Mouse (Mus musculus): ENCODE data around the gene Ccdc191. TPM values are rescaled to one million over a fixed set of nuclear protein-coding genes. Genes with fewer than 3 reads are reported as not detected.

The Ccdc191 gene
- polyA plus RNA-seq, 1 experiment from 2014 or later, result 2.9 TPM

GRCm38 (mm10) chr16:43922630-43923029 is 33.0 kb downstream of the Ccdc191 start:
- no peaks in the 10 kb centered on the region for H3K4me1 ChIP-seq (ENCODE audit: control insufficient read depth, low read depth, low read length)
- no peak overlapping the region for H3K4me2 ChIP-seq (ENCODE audit: low read depth, low read length)
- WGBS (ENCODE audit: insufficient replicate concordance), result 60% methylated on average over 3 of the region's 3 CpGs
- no peak for ATAC-seq (ENCODE audit: low read depth)
- H3K4me3 ChIP-seq (ENCODE audit: low read depth, low read length), result no peak overlapping the region
- H3K27ac ChIP-seq (ENCODE audit: low read length), result no peak overlapping the region
- no peaks in the 10 kb centered on the region for H3K36me3 ChIP-seq (ENCODE audit: control insufficient read depth, insufficient read depth)
- H3K9ac ChIP-seq (ENCODE audit: low read depth, low read length), result no peak overlapping the region
- no peaks in the 10 kb centered on the region for H3K27me3 ChIP-seq (ENCODE audit: control insufficient read depth, insufficient read depth, low read depth, low read length)
- H3K9me3 ChIP-seq (replicated peaks; ENCODE audit: control insufficient read depth, low read length), result no peaks in the 10 kb centered on the region

- ATAC-seq (ENCODE audit: low read depth), result no peak
- Histone ChIP-seq H3K4me1 (ENCODE audit: control insufficient read depth, low read depth, low read length) (no peaks in the 10 kb centered on the region), H3K36me3 (ENCODE audit: control insufficient read depth, insufficient read depth) (no peaks in the 10 kb centered on the region), H3K4me3 (ENCODE audit: low read depth, low read length) (no peak overlapping the region), H3K27ac (ENCODE audit: low read length) (no peak overlapping the region), H3K9ac (ENCODE audit: low read depth, low read length) (no peak overlapping the region), H3K9me3 (replicated peaks; ENCODE audit: control insufficient read depth, low read length) (no peaks in the 10 kb centered on the region), H3K4me2 (ENCODE audit: low read depth, low read length) (no peak overlapping the region), H3K27me3 (ENCODE audit: control insufficient read depth, insufficient read depth, low read depth, low read length) (no peaks in the 10 kb centered on the region)
- 47% methylated on average over 6 of the region's 6 CpGs for WGBS (ENCODE audit: insufficient replicate concordance)
These were observed 35.5 kb downstream of the Ccdc191 start for GRCm38 (mm10) chr16:43925001-43925558.

- Histone ChIP-seq H3K9ac (ENCODE audit: low read depth, low read length) (no peak overlapping the region), H3K27ac (ENCODE audit: low read length) (no peak overlapping the region), H3K27me3 (ENCODE audit: control insufficient read depth, insufficient read depth, low read depth, low read length) (no peaks in the 10 kb centered on the region), H3K4me2 (ENCODE audit: low read depth, low read length) (no peak overlapping the region), H3K4me3 (ENCODE audit: low read depth, low read length) (no peak overlapping the region), H3K4me1 (ENCODE audit: control insufficient read depth, low read depth, low read length) (no peaks in the 10 kb centered on the region), H3K9me3 (replicated peaks; ENCODE audit: control insufficient read depth, low read length) (no peaks in the 10 kb centered on the region), H3K36me3 (ENCODE audit: control insufficient read depth, insufficient read depth) (no peaks in the 10 kb centered on the region)
- ATAC-seq (ENCODE audit: low read depth), result no peak
- 60% methylated on average over 1 of the region's 1 CpGs for WGBS (ENCODE audit: insufficient replicate concordance)
These were observed 36.2 kb downstream of the Ccdc191 start for GRCm38 (mm10) chr16:43925846-43926245.

- H3K9ac ChIP-seq (ENCODE audit: low read depth, low read length), result no peak within 1 kb of the TSS
- H3K27ac ChIP-seq (ENCODE audit: low read length), result no peak within 1 kb of the TSS
- H3K4me1 ChIP-seq (ENCODE audit: control insufficient read depth, low read depth, low read length), result no peaks in the 10 kb centered on the region
- no peaks in the 10 kb centered on the region for H3K36me3 ChIP-seq (ENCODE audit: control insufficient read depth, insufficient read depth)
- H3K27me3 ChIP-seq (ENCODE audit: control insufficient read depth, insufficient read depth, low read depth, low read length), result no peaks in the 10 kb centered on the region
- H3K4me2 ChIP-seq (ENCODE audit: low read depth, low read length), result no peak within 1 kb of the TSS
- no peaks in the 10 kb centered on the region for H3K9me3 ChIP-seq (replicated peaks; ENCODE audit: control insufficient read depth, low read length)
- ATAC-seq (ENCODE audit: low read depth), result no peak
- no peak within 1 kb of the TSS for H3K4me3 ChIP-seq (ENCODE audit: low read depth, low read length)
- 56% methylated on average over 6 of the region's 6 CpGs for WGBS (ENCODE audit: insufficient replicate concordance)
These were observed 36.8 kb downstream of the Ccdc191 start, which contains the start of gene Qtrt2 for GRCm38 (mm10) chr16:43926341-43926859. Gene Qtrt2, minus strand, starts transcription at chr16:43926809.

GRCm38 (mm10) chr16:43930577-43930976 is 41.0 kb downstream of the Ccdc191 start:
- Histone ChIP-seq H3K4me3 (ENCODE audit: low read depth, low read length) (no peak overlapping the region), H3K4me2 (ENCODE audit: low read depth, low read length) (no peak overlapping the region)
- ATAC-seq (ENCODE audit: low read depth), result no peak

GRCm38 (mm10) chr16:43931502-43931901 is 41.9 kb downstream of the Ccdc191 start:
- no peaks in the 10 kb centered on the region for H3K9me3 ChIP-seq (replicated peaks; ENCODE audit: control insufficient read depth, low read length)
- no peaks in the 10 kb centered on the region for H3K4me1 ChIP-seq (ENCODE audit: control insufficient read depth, low read depth, low read length)
- no peaks in the 10 kb centered on the region for H3K27me3 ChIP-seq (ENCODE audit: control insufficient read depth, insufficient read depth, low read depth, low read length)
- no peak for ATAC-seq (ENCODE audit: low read depth)
- no peak overlapping the region for H3K4me3 ChIP-seq (ENCODE audit: low read depth, low read length)
- no peak overlapping the region for H3K4me2 ChIP-seq (ENCODE audit: low read depth, low read length)
- H3K36me3 ChIP-seq (ENCODE audit: control insufficient read depth, insufficient read depth), result no peaks in the 10 kb centered on the region
- WGBS (ENCODE audit: insufficient replicate concordance), result 63% methylated on average over 3 of the region's 3 CpGs
- no peak overlapping the region for H3K27ac ChIP-seq (ENCODE audit: low read length)
- no peak overlapping the region for H3K9ac ChIP-seq (ENCODE audit: low read depth, low read length)

More at GRCm38 (mm10) chr16:43930577-43930976, 41.0 kb downstream of the Ccdc191 start:
- H3K36me3 ChIP-seq (ENCODE audit: control insufficient read depth, insufficient read depth), result no peaks in the 10 kb centered on the region
- H3K9ac ChIP-seq (ENCODE audit: low read depth, low read length), result no peak overlapping the region
- no peaks in the 10 kb centered on the region for H3K4me1 ChIP-seq (ENCODE audit: control insufficient read depth, low read depth, low read length)
- H3K9me3 ChIP-seq (replicated peaks; ENCODE audit: control insufficient read depth, low read length), result no peaks in the 10 kb centered on the region
- no peaks in the 10 kb centered on the region for H3K27me3 ChIP-seq (ENCODE audit: control insufficient read depth, insufficient read depth, low read depth, low read length)
- H3K27ac ChIP-seq (ENCODE audit: low read length), result no peak overlapping the region

- H3K27me3 ChIP-seq (ENCODE audit: control insufficient read depth, insufficient read depth, low read depth, low read length), result no peaks in the 10 kb centered on the region
- no peaks in the 10 kb centered on the region for H3K36me3 ChIP-seq (ENCODE audit: control insufficient read depth, insufficient read depth)
- WGBS (ENCODE audit: insufficient replicate concordance), result 69% methylated on average over 7 of the region's 7 CpGs
- H3K9ac ChIP-seq (ENCODE audit: low read depth, low read length), result no peak overlapping the region
- no peak overlapping the region for H3K4me3 ChIP-seq (ENCODE audit: low read depth, low read length)
- no peaks in the 10 kb centered on the region for H3K4me1 ChIP-seq (ENCODE audit: control insufficient read depth, low read depth, low read length)
- no peak overlapping the region for H3K4me2 ChIP-seq (ENCODE audit: low read depth, low read length)
- no peaks in the 10 kb centered on the region for H3K9me3 ChIP-seq (replicated peaks; ENCODE audit: control insufficient read depth, low read length)
- H3K27ac ChIP-seq (ENCODE audit: low read length), result no peak overlapping the region
- no peak for ATAC-seq (ENCODE audit: low read depth)
These were observed 42.7 kb downstream of the Ccdc191 start for GRCm38 (mm10) chr16:43932319-43932718.

GRCm38 (mm10) chr16:43933041-43933440 is 43.4 kb downstream of the Ccdc191 start:
- Histone ChIP-seq H3K36me3 (ENCODE audit: control insufficient read depth, insufficient read depth) (no peaks in the 10 kb centered on the region), H3K27ac (ENCODE audit: low read length) (no peak overlapping the region), H3K4me3 (ENCODE audit: low read depth, low read length) (no peak overlapping the region), H3K4me2 (ENCODE audit: low read depth, low read length) (no peak overlapping the region), H3K9ac (ENCODE audit: low read depth, low read length) (no peak overlapping the region), H3K9me3 (replicated peaks; ENCODE audit: control insufficient read depth, low read length) (no peaks in the 10 kb centered on the region), H3K4me1 (ENCODE audit: control insufficient read depth, low read depth, low read length) (no peaks in the 10 kb centered on the region), H3K27me3 (ENCODE audit: control insufficient read depth, insufficient read depth, low read depth, low read length) (no peaks in the 10 kb centered on the region)
- ATAC-seq (ENCODE audit: low read depth), result no peak
- WGBS (ENCODE audit: insufficient replicate concordance), result 79% methylated on average over 6 of the region's 6 CpGs

GRCm38 (mm10) chr16:43934856-43935255 is 45.3 kb downstream of the Ccdc191 start:
- Histone ChIP-seq H3K4me1 (ENCODE audit: control insufficient read depth, low read depth, low read length) (no peaks in the 10 kb centered on the region), H3K27ac (ENCODE audit: low read length) (no peak overlapping the region), H3K27me3 (ENCODE audit: control insufficient read depth, insufficient read depth, low read depth, low read length) (no peaks in the 10 kb centered on the region)

More at GRCm38 (mm10) chr16:43934856-43935255, 45.3 kb downstream of the Ccdc191 start:
- no peak overlapping the region for H3K4me2 ChIP-seq (ENCODE audit: low read depth, low read length)
- H3K9me3 ChIP-seq (replicated peaks; ENCODE audit: control insufficient read depth, low read length), result no peaks in the 10 kb centered on the region
- WGBS (ENCODE audit: insufficient replicate concordance), result 72% methylated on average over 8 of the region's 8 CpGs
- H3K9ac ChIP-seq (ENCODE audit: low read depth, low read length), result no peak overlapping the region
- H3K4me3 ChIP-seq (ENCODE audit: low read depth, low read length), result no peak overlapping the region
- ATAC-seq (ENCODE audit: low read depth), result no peak
- no peaks in the 10 kb centered on the region for H3K36me3 ChIP-seq (ENCODE audit: control insufficient read depth, insufficient read depth)

Data from liver, embryonic 16.5 days (tissue).